Mouse (Mus musculus) embryonic facial prominence, embryonic 14.5 days (tissue): ENCODE measurements at regions not wholly inside any gene's neighbourhood (a gene's known extent, or its start where the extent isn't known, plus 50 kb on each side); places are given as distances from the start of the nearest gene placed in this dataset.

Experiments used
- ATAC-seq: fragments of 200-750 bp; cut with Nextera tagmentation; 2 replicates; pipeline ENCODE4 v1.8.0; 2017; ENCODE audit warnings: low read depth, moderate number of reproducible peaks, moderate TSS enrichment
- DNase-seq: peaks from one replicate; pipeline ENCODE4 v3.0.0-alpha.2; 2015; ENCODE audit warnings: low spot score
- H3K27ac ChIP-seq: fragments of 300-500 bp; sonication (generic); replicated peaks from 2 replicates; pipeline ENCODE4 v1.5.1; 2014; ENCODE audit warnings: low read depth, mild to moderate bottlenecking, low read length, moderate library complexity
- H3K27me3 ChIP-seq: fragments of 300-500 bp; sonication (generic); replicated peaks from 2 replicates; pipeline ENCODE4 v1.6.1; 2014; ENCODE audit warnings: low read length; ENCODE audit not compliant: control insufficient read depth, insufficient read depth
- H3K36me3 ChIP-seq: fragments of 300-500 bp; sonication (generic); 2 replicates; pipeline ENCODE4 v1.6.1; 2014; ENCODE audit warnings: low read length, mixed read lengths; ENCODE audit not compliant: control insufficient read depth, insufficient read depth
- H3K4me1 ChIP-seq: fragments of 300-500 bp; sonication (generic); 2 replicates; pipeline ENCODE4 v1.6.1; 2014; ENCODE audit warnings: antibody characterized with exemption, low read length; ENCODE audit not compliant: control insufficient read depth, insufficient read depth
- H3K4me2 ChIP-seq: fragments of 300-500 bp; sonication (generic); 2 replicates; pipeline ENCODE4 v1.6.1; 2014; ENCODE audit warnings: low read depth, mild to moderate bottlenecking, low read length, moderate library complexity, mixed read lengths
- H3K4me3 ChIP-seq: fragments of 300-500 bp; sonication (generic); 2 replicates; pipeline ENCODE4 v1.5.1; 2014; ENCODE audit warnings: low read depth, mild to moderate bottlenecking, low read length
- H3K9ac ChIP-seq: fragments of 300-500 bp; sonication (generic); 2 replicates; pipeline ENCODE4 v1.6.1; 2014; ENCODE audit warnings: low read depth, mild to moderate bottlenecking, low read length, moderate library complexity, mixed read lengths
- H3K9me3 ChIP-seq: fragments of 300-500 bp; sonication (generic); 2 replicates; pipeline ENCODE4 v1.6.1; 2016; ENCODE audit warnings: low read length; ENCODE audit not compliant: control insufficient read depth
- WGBS: fragments of 180-500 bp; shearing (Covaris S2); extraction: QIAGEN DNeasy Blood & Tissue Kit; methylation state at CpG from one replicate; pipeline ENCODE4 v1.1.7; 2014; 5-methylcytosine and 5-hydroxymethylcytosine counted together

GRCm38 (mm10) chr13:6062305-6062704 is 201.0 kb downstream of the Klf6 start:
- no peak for DNase-seq

GRCm38 (mm10) chr13:6062729-6063386 is 201.6 kb downstream of the Klf6 start:
- Histone ChIP-seq H3K36me3 (no peaks in the 10 kb centered on the region), H3K4me3 (no peak overlapping the region), H3K4me1 (peaks cover 10% of the 10 kb centered on the region; the same call in 1 of the 2 replicates), H3K9me3 (no peaks in the 10 kb centered on the region), H3K27ac (no peak overlapping the region), H3K9ac (no peak overlapping the region), H3K27me3 (no peaks in the 10 kb centered on the region), H3K4me2 (no peak overlapping the region)
- 77% methylated on average over 3 of the region's 3 CpGs for WGBS
- DNase-seq (no peak), ATAC-seq (no peak)

More at GRCm38 (mm10) chr13:6062305-6062704, 201.0 kb downstream of the Klf6 start:
- H3K9ac ChIP-seq = no peak overlapping the region
- WGBS = 79% methylated on average over 4 of the region's 4 CpGs
- H3K36me3 ChIP-seq = no peaks in the 10 kb centered on the region
- no peak for ATAC-seq
- H3K4me3 ChIP-seq = no peak overlapping the region
- H3K27ac ChIP-seq = no peak overlapping the region
- no peak overlapping the region for H3K4me2 ChIP-seq
- peaks cover 10% of the 10 kb centered on the region; the same call in 1 of the 2 replicates for H3K4me1 ChIP-seq
- no peaks in the 10 kb centered on the region for H3K27me3 ChIP-seq
- no peaks in the 10 kb centered on the region for H3K9me3 ChIP-seq

- H3K4me2 ChIP-seq = no peak overlapping the region
- DNase-seq = peak; percentile 32
- no peaks in the 10 kb centered on the region for H3K36me3 ChIP-seq
- no peak overlapping the region for H3K4me3 ChIP-seq
- no peak overlapping the region for H3K27ac ChIP-seq
- no peaks in the 10 kb centered on the region for H3K9me3 ChIP-seq
- H3K4me1 ChIP-seq = peaks cover 2% of the 10 kb centered on the region; the same call in 1 of the 2 replicates
- H3K27me3 ChIP-seq = no peaks in the 10 kb centered on the region
- no peak for ATAC-seq
- no peak overlapping the region for H3K9ac ChIP-seq
- WGBS = 73% methylated on average over 4 of the region's 4 CpGs
Observed at GRCm38 (mm10) chr13:6076978-6077825, 215.9 kb downstream of the Klf6 start.

- no peak overlapping the region for H3K4me2 ChIP-seq
- ATAC-seq (no peak), DNase-seq (no peak)
- no peak overlapping the region for H3K27ac ChIP-seq
- WGBS = 66% methylated on average over 2 of the region's 2 CpGs
- no peaks in the 10 kb centered on the region for H3K4me1 ChIP-seq
- no peaks in the 10 kb centered on the region for H3K27me3 ChIP-seq
- H3K4me3 ChIP-seq = no peak overlapping the region
- no peak overlapping the region for H3K9ac ChIP-seq
- H3K9me3 ChIP-seq = no peaks in the 10 kb centered on the region
- H3K36me3 ChIP-seq = no peaks in the 10 kb centered on the region
Observed at GRCm38 (mm10) chr13:6085891-6086290, 224.6 kb downstream of the Klf6 start.

GRCm38 (mm10) chr13:6109018-6109657 is 247.9 kb downstream of the Klf6 start:
- Histone ChIP-seq H3K4me3 (no peak overlapping the region), H3K9ac (no peak overlapping the region), H3K9me3 (no peaks in the 10 kb centered on the region), H3K27me3 (no peaks in the 10 kb centered on the region), H3K27ac (no peak overlapping the region), H3K36me3 (no peaks in the 10 kb centered on the region), H3K4me2 (no peak overlapping the region), H3K4me1 (no peaks in the 10 kb centered on the region)
- DNase-seq (no peak), ATAC-seq (no peak)
- WGBS = 81% methylated on average over 7 of the region's 7 CpGs

GRCm38 (mm10) chr13:6119703-6120102 is 258.4 kb downstream of the Klf6 start:
- no peak overlapping the region for H3K4me2 ChIP-seq
- no peak overlapping the region for H3K4me3 ChIP-seq
- no peaks in the 10 kb centered on the region for H3K36me3 ChIP-seq
- H3K9me3 ChIP-seq = no peaks in the 10 kb centered on the region
- no peak overlapping the region for H3K27ac ChIP-seq
- no peaks in the 10 kb centered on the region for H3K27me3 ChIP-seq
- H3K4me1 ChIP-seq = no peaks in the 10 kb centered on the region
- H3K9ac ChIP-seq = no peak overlapping the region
- DNase-seq (no peak), ATAC-seq (no peak)
- 88% methylated on average over 1 of the region's 1 CpGs for WGBS

GRCm38 (mm10) chr13:6127311-6127710 is 266.0 kb downstream of the Klf6 start:
- no peak overlapping the region for H3K9ac ChIP-seq
- 100% methylated on average over 1 of the region's 1 CpGs for WGBS
- no peak overlapping the region for H3K27ac ChIP-seq
- H3K27me3 ChIP-seq = no peaks in the 10 kb centered on the region
- peak; percentile 34 for DNase-seq
- no peak for ATAC-seq
- no peaks in the 10 kb centered on the region for H3K9me3 ChIP-seq
- H3K36me3 ChIP-seq = no peaks in the 10 kb centered on the region
- H3K4me2 ChIP-seq = no peak overlapping the region
- no peaks in the 10 kb centered on the region for H3K4me1 ChIP-seq
- H3K4me3 ChIP-seq = no peak overlapping the region

GRCm38 (mm10) chr13:6128903-6129302 is 267.6 kb downstream of the Klf6 start:
- Histone ChIP-seq H3K9me3 (no peaks in the 10 kb centered on the region), H3K27ac (no peak overlapping the region), H3K4me2 (no peak overlapping the region), H3K27me3 (no peaks in the 10 kb centered on the region), H3K4me1 (no peaks in the 10 kb centered on the region), H3K36me3 (no peaks in the 10 kb centered on the region), H3K9ac (no peak overlapping the region), H3K4me3 (no peak overlapping the region)
- ATAC-seq (no peak), DNase-seq (no peak)
- WGBS = 27% methylated on average over 1 of the region's 1 CpGs
